Mouse (Mus musculus) heart, embryonic 15.5 days (tissue): ENCODE data around the gene Zfp953. TPM values are rescaled to one million over a fixed set of nuclear protein-coding genes. Genes with fewer than 3 reads are reported as not detected.

Source experiments
- ATAC-seq: fragments of 200-750 bp; cut with Nextera tagmentation; replicated peaks from 2 replicates; pipeline ENCODE4 v1.8.0; 2017; ENCODE audit warnings: low read depth, moderate TSS enrichment; ENCODE audit not compliant: insufficient number of reproducible peaks, insufficient read depth, low FRiP score
- H3K27ac ChIP-seq: fragments of 300-500 bp; sonication (generic); 2 replicates; pipeline ENCODE4 v1.5.1; 2015; ENCODE audit warnings: mild to moderate bottlenecking, inconsistent platforms
- H3K27me3 ChIP-seq: fragments of 300-500 bp; sonication (generic); 2 replicates; pipeline ENCODE4 v1.6.1; 2015; ENCODE audit warnings: inconsistent platforms
- H3K36me3 ChIP-seq: fragments of 300-500 bp; sonication (generic); 2 replicates; pipeline ENCODE4 v1.6.1; 2015; ENCODE audit warnings: mild to moderate bottlenecking, inconsistent platforms
- H3K4me1 ChIP-seq: fragments of 300-500 bp; sonication (generic); replicated peaks from 2 replicates; pipeline ENCODE4 v1.6.1; 2015; ENCODE audit warnings: inconsistent platforms
- H3K4me2 ChIP-seq: fragments of 300-500 bp; sonication (generic); 2 replicates; pipeline ENCODE4 v1.6.1; 2015; ENCODE audit warnings: inconsistent platforms, mild to moderate bottlenecking, moderate library complexity
- H3K4me3 ChIP-seq: fragments of 300-500 bp; sonication (generic); 2 replicates; pipeline ENCODE4 v1.5.1; 2015; ENCODE audit warnings: mild to moderate bottlenecking, inconsistent platforms
- H3K9ac ChIP-seq: fragments of 300-500 bp; sonication (generic); 2 replicates; pipeline ENCODE4 v1.6.1; 2015; ENCODE audit warnings: mild to moderate bottlenecking, inconsistent platforms
- H3K9me3 ChIP-seq: fragments of 300-500 bp; sonication (generic); replicated peaks from 2 replicates; pipeline ENCODE4 v1.6.1; 2016; ENCODE audit warnings: inconsistent platforms
- WGBS: fragments of 180-500 bp; shearing (Covaris S2); methylation state at CpG from one replicate; pipeline ENCODE4 v1.1.7; 2015; ENCODE audit warnings: mixed read lengths; 5-methylcytosine and 5-hydroxymethylcytosine counted together
- polyA plus RNA-seq: library from polyadenylated mRNA; unstranded; fragments of >200 nt; fragmentation: Nextera tagmentation; extraction: Ambion mirVana; gene quantifications from 2 replicates; pipeline ENCODE4 v1.2.1, GENCODE M21; 2015

Gene Zfp953
- polyA plus RNA-seq, 1 experiment from 2014 or later = 0.72 TPM

GRCm38 (mm10) chr13:67305822-67306672 is 54.4 kb downstream of the Zfp953 start, which contains the start of gene Zfp457:
Gene Zfp457 (minus strand): TSS chr13:67306485.
- peak; percentile 95 for ATAC-seq
- Histone ChIP-seq H3K27me3 (no peaks in the 10 kb centered on the region), H3K36me3 (no peaks in the 10 kb centered on the region), H3K9me3 (no peaks in the 10 kb centered on the region; the same call in 1 of the 2 replicates), H3K4me1 (peaks cover 7% of the 10 kb centered on the region; the same call in 1 of the 2 replicates), H3K27ac (peak within 1 kb of the TSS; percentile 77), H3K4me3 (peak within 1 kb of the TSS; percentile 88), H3K4me2 (peak within 1 kb of the TSS; percentile 79), H3K9ac (peak within 1 kb of the TSS; percentile 89)
- 12% methylated on average over 16 of the region's 16 CpGs for WGBS

Other genes starting within 250 kb of the Zfp953 start
- 0.38 TPM in 2 replicates for gene Rslcan18, start 244.3 kb downstream of the Zfp953 start, polyA plus RNA-seq
- 1.5 and 1.6 TPM in 2 replicates for gene Zfp759, start 238.9 kb downstream of the Zfp953 start, polyA plus RNA-seq
- gene Rsl1, start 187.4 kb downstream of the Zfp953 start, polyA plus RNA-seq = 5.9 and 6.2 TPM in 2 replicates
- gene Zfp455, start 166.1 kb downstream of the Zfp953 start, polyA plus RNA-seq = 1.1 and 1.3 TPM in 2 replicates
- gene Zfp458, start 82.1 kb downstream of the Zfp953 start, polyA plus RNA-seq = 1.1 and 1.3 TPM in 2 replicates
- 0.83 and 1.0 TPM in 2 replicates for gene Zfp457, start 54.1 kb downstream of the Zfp953 start, polyA plus RNA-seq
- gene Zfp595, start 28.0 kb downstream of the Zfp953 start, polyA plus RNA-seq = 1.4 and 1.5 TPM in 2 replicates
- not detected in 2 replicates for gene Gm28044, start 69 bp downstream of the Zfp953 start, polyA plus RNA-seq
- gene Gm28041, start 15.1 kb upstream of the Zfp953 start, polyA plus RNA-seq = 0.35 and 1.1 TPM in 2 replicates
- 0.94 and 1.2 TPM in 2 replicates for gene Zfp456, start 15.2 kb upstream of the Zfp953 start, polyA plus RNA-seq
- 2.6 and 4.6 TPM in 2 replicates for gene Zfp429, start 39.2 kb upstream of the Zfp953 start, polyA plus RNA-seq
- gene Zfp459, start 60.8 kb upstream of the Zfp953 start, polyA plus RNA-seq = 0.30 and 0.62 TPM in 2 replicates
- 5.8 and 5.9 TPM in 2 replicates for gene Zfp874a, start 91.0 kb upstream of the Zfp953 start, polyA plus RNA-seq
- 1.8 and 3.0 TPM in 2 replicates for gene Zfp874b, start 123.7 kb upstream of the Zfp953 start, polyA plus RNA-seq
- 7.8 and 8.0 TPM in 2 replicates for gene Zfp58, start 139.9 kb upstream of the Zfp953 start, polyA plus RNA-seq
- gene Gm26965, start 165.5 kb upstream of the Zfp953 start, polyA plus RNA-seq = not detected in 2 replicates
- gene Zfp87, start 165.6 kb upstream of the Zfp953 start, polyA plus RNA-seq = 17.7 and 18.2 TPM in 2 replicates
- 5.2 and 6.8 TPM in 2 replicates for gene Zfp748, start 193.2 kb upstream of the Zfp953 start, polyA plus RNA-seq
- gene Zfp729b, start 249.1 kb upstream of the Zfp953 start, polyA plus RNA-seq = 2.1 and 2.6 TPM in 2 replicates